ENCODE assay signal across 31 mouse cellular contexts in the genomic region with DNA sequence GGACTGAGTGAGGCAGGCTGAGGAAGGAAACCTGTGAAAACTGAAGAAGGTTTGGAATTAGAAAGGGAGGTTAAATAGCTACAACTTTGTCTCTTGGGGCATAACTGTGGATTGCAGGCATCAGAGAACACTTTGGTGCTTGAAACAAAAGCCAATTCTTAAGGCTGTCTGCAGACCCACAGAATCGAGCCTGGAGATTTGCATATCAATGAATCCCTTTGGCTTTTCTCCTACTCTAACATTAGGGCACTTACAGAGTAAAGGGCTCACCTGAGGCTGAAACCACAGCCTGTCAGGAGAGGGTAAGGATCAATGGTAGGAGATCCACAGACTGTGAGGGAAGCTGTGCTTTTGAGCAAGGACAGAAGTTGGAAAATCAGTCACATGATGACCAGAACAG. TPM values are rescaled to one million over a fixed set of nuclear protein-coding genes. Genes with fewer than 3 reads are reported as not detected.
"Had no signal": no experiment of that assay in that cellular context is flagged by ENCODE, and none has a peak within 500 bp of the region (broad histone marks: within the 10 kb centered on the region; RNA-seq: fewer than 3 reads in every experiment).

No protein-coding gene starts in this region.

- H3K9me3 ChIP-seq: heart, embryonic 10.5 days; heart, embryonic 12.5 days; hindbrain, embryonic 10.5 days; hindbrain, embryonic 12.5 days; limb, embryonic 13.5 days; limb, embryonic 15.5 days; liver, embryonic 12.5 days had no signal

- H3K9ac ChIP-seq: heart, embryonic 12.5 days; hindbrain, embryonic 12.5 days; hindbrain, embryonic 14.5 days; limb, embryonic 13.5 days; limb, embryonic 15.5 days; liver, embryonic 12.5 days; liver, embryonic 14.5 days had no signal

- H3K27ac ChIP-seq: gastrocnemius, adult 2 months; heart, embryonic 10.5 days; hindbrain, embryonic 10.5 days; hindbrain, embryonic 12.5 days; hindbrain, embryonic 14.5 days; limb, embryonic 13.5 days; limb, embryonic 15.5 days; liver, embryonic 12.5 days; liver, embryonic 14.5 days had no signal

- H3K4me2 ChIP-seq: heart, embryonic 12.5 days; hindbrain, embryonic 12.5 days; hindbrain, embryonic 14.5 days; limb, embryonic 13.5 days; limb, embryonic 15.5 days; liver, embryonic 12.5 days had no signal

- DNase-seq: gastrocnemius, adult 2 months; gastrocnemius, postnatal 10 days; gastrocnemius, postnatal 25 days; heart, adult 18-20 months; heart, postnatal 10 days; heart, postnatal 4 days; kidney, adult 18-20 months; kidney, adult 8-10 months; kidney, postnatal 10 days; kidney, postnatal 25 days; layer of hippocampus, postnatal 36 days; left cerebral cortex, postnatal 4 days had no signal

- ATAC-seq: hindbrain, embryonic 16.5 days; intestine, postnatal 0 days; liver, embryonic 12.5 days had no signal

- H3K4me3 ChIP-seq: gastrocnemius, adult 2 months; heart, embryonic 10.5 days; heart, embryonic 12.5 days; hindbrain, embryonic 10.5 days; hindbrain, embryonic 12.5 days; limb, embryonic 13.5 days; limb, embryonic 15.5 days; liver, embryonic 12.5 days had no signal

- H3K36me3 ChIP-seq: heart, embryonic 10.5 days; heart, embryonic 12.5 days; hindbrain, embryonic 10.5 days; hindbrain, embryonic 12.5 days; limb, embryonic 13.5 days; limb, embryonic 15.5 days; liver, embryonic 12.5 days had no signal

- H3K4me1 ChIP-seq: heart, embryonic 10.5 days; heart, embryonic 12.5 days; limb, embryonic 13.5 days; limb, embryonic 15.5 days; liver, embryonic 12.5 days had no signal

- H3K27me3 ChIP-seq: heart, embryonic 12.5 days; hindbrain, embryonic 12.5 days; limb, embryonic 13.5 days; limb, embryonic 15.5 days; liver, embryonic 12.5 days had no signal

RNA-seq across cellular contexts. Expression of gene Oxgr1, which starts 8.8 kb away (rescaled TPM):
- total RNA-seq: gastrocnemius, adult 2 months; gastrocnemius, postnatal 10 days; gastrocnemius, postnatal 25 days; gastrocnemius, postnatal 4 days; granulocyte monocyte progenitor cell, adult 5-6 weeks; heart, adult 18-20 months; heart, adult 8-10 months; heart, postnatal 10 days; heart, postnatal 25 days; heart, postnatal 4 days; liver, adult 2 months had no signal
- polyA plus RNA-seq: heart, embryonic 10.5 days; heart, embryonic 14.5 days; hindbrain, embryonic 10.5 days; hindbrain, embryonic 12.5 days; hindbrain, embryonic 14.5 days; intestine, embryonic 14.5 days; intestine, postnatal 0 days; large intestine, adult 2 months; liver, adult 2 months; liver, embryonic 12.5 days; liver, embryonic 14.5 days had no signal
